Mouse (Mus musculus) layer of hippocampus, postnatal 10 days (tissue): ENCODE results near the gene Slx1b. TPM values are rescaled to one million over a fixed set of nuclear protein-coding genes. Genes with fewer than 3 reads are reported as not detected.
"Not testable (repeated sequence)": the region's sequence is repeated elsewhere in the genome, so short reads cannot be mapped to it uniquely, and the experiment has no call there.

Source experiments
- DNase-seq, 2 experiments: peaks; one replicate each; pipeline ENCODE4 v3.0.0; 2021; ENCODE audit warnings: low spot score in 2 of 2
- long read RNA-seq: library from polyadenylated mRNA; stranded (forward); transcript quantifications from one replicate; pipeline ENCODE4 v2.0.0, GENCODE M21; 2023
- total RNA-seq, 2 experiments: library from RNA; stranded (reverse); gene quantifications; 2 replicates each; pipeline ENCODE4 v1.2.3; 2021

The Slx1b gene
- total RNA-seq, result 10 to 100 TPM; 20.1 to 21.5 TPM
- long read RNA-seq, transcript Slx1b-203 (6 exons, 3,152 nt), result minor isoform, 5 of 23 reads
- long read RNA-seq, transcript Slx1b-202 (5 exons, 1,390 nt), result major isoform, 7 of 23 reads
- long read RNA-seq, partial matches to known transcripts, result 8 of 23 reads
- long read RNA-seq, other reads (novel, unspliced or antisense), result 3 of 23 reads

DNA sequence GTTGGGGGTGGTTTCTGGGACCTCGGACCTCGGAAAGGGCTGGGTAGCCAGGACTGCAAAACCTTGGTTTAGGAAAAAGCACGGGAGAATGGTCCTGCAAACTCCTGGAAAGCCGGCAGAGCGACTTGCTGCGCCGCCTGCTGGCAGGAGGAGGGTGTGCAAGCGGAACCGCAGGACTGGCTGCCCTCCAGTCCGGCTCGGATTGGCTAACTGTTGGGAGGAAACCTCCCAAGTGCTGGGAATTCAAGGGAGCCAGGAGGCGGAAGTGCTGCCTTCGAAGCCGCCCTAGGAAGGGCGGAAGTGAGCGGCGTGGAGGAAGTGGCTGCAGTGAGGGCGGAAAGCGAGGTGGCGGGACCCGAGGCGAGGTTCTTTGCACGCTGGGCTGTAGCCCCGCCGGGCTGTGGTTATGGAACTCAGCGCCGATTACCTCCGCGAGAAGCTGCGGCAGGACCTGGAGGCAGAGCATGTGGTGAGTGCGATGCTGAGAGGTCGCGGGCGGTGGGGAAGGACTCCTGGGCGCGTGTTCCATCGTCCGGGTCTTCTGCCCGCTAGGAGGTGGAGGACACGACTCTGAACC lies at the start of gene Slx1b:
Gene Slx1b (minus strand): TSS at position 154 of the 577 bp plus-strand sequence.
- peak; percentile 95 to 98 for DNase-seq

DNA sequence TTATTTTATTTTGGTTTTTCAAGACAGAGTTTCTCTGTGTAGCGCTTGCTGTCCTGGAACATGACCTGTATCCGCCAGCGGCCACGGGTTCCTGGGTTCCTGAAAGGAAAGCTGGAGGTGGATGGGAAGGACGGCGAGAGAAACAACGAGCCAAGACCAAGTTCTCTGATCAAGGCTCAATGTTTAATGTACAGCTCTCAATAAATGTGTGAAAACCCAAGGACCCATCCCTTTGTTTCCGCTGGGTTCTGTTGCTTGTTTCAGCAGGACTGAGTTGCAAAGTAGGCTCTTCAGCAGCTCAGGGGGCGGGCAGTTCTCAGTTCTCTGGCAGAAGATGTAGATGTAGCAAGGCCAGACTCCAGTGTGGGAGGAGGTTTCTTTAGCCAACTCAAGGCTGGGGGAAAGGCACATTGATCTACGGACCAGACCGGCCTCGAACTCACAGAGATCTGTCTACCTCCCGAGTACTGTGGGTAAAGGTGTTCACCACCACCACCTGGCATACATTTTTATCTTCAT lies 46.4 kb upstream of the Slx1b start:
- no peak for DNase-seq

DNA sequence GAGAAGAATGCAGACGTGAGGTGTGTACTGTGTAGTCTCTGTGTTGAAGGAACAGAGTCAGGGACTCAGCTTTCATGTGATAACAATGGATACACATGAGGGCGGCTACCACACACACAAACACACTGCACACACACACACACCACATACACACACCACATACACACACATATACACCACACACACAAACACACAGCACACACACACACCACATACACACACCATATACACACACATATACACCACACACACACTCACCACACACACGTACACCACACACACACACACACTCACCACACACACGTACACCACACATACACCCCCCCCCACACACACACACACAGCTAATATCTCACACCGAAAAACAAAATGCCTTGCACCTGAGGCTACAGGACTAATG lies 45.9 kb upstream of the Slx1b start:
- no peak for DNase-seq

DNA sequence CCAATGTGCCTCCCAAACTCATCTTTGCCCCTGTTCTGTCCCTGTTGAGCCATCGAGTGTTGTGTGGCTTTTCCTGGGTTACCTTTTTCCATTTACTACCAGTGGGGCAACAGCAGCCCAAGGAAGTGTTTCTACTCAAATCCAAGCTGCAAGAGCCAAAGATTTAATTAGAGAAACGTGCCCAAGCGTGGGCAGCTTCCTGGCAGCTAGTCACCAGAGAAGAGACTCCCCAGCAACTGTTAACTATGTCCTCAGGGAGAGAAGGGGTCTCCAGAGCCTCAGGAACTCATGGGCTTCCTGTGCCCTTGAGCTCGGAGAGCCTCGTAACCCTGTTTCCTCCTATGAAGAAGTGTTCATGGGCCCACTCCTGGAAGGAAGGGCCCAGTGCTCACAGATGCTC lies 45.4 kb upstream of the Slx1b start:
- no peak for DNase-seq

DNA sequence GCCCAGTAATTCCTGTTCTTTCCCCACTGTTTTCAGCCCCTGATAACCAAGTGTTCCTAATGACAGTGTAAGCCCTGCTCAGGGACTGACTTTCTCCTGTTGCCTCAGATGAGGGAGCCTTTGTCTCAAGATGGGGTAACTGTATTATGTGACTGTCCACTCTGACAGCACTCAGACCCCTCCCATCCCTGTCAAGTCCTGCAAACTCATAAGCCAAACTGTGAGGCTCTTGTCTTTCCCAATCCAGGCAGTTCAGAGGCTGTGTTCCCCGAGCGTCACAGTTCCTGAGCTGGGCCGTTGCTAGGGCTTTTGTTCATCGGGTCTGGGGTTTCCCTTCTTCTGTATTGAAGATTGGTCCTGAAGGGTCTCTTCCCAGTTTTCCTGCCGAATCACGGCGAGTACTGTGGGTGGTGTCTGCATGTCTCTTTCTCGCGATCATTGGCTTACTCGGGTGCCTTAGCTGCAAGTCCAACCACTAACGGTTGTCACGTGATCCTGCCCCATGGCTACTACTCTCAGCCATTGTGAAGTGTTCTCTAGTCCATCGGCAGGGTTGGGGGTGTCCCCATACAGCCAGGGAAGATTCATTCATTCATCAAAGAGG lies 44.6 kb upstream of the Slx1b start:
- DNase-seq, result no peak

DNA sequence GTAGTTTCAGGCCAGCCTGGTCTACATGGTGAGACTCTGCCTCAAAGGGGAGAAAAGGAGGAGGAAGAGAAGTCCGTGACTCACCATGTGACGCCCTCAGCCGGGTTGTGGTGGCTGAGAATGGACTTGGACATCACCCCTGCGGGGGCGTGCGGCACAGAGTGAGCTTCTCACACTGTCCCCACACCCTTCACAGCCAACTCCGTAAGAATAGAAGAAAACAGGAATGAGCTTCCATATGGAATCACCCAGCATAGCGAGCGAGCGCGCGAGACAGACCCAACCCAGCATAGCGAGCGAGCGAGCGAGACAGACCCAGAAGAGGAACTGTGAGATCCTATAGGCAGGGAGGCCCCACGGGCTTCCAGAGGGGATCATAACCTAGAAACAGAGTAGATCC lies 44.0 kb upstream of the Slx1b start:
- DNase-seq, result no peak

DNA sequence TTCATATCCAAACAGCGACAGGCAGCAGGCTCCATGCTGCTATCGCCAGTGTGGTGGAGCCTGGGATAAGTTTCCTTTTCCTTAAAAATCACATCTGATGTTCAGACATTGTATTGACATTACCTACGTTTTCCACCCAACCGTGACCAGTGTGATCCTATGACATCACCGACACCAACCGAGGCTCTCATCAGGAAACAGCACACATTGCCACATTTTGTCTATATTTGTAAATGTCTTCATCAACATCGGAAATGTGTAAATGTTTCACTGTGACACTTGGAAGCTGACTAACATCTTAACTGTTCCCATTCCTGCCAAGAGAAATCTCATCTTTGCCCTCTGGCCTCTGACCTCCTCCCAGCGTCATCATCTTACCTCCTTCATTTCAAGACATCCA lies 40.5 kb upstream of the Slx1b start:
- no peak for DNase-seq

DNA sequence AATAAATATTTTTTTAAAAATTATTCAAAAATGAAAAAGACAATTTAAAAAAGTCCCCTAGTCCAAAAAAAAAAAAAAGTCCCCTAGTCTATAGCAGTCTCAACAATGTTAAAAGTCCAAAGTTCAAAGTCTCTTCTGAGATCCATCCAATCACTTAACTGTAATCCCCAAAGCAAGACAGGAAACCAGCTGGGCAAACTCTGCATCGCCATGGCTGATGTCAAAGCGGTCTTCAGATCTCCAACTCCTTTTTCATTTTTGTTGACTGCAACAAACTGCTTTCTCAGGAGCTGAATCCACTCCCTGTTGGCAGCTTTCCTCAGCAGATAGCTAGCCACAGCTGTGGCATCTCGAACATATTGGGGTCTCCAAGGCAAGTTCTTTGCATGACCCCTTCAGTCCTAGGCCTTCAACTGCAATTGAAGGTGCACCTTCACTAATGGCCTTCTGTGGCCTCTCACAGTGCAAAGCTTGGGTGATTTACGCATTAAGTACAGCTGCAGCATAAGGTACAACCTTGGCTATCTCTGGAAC lies 34.7 kb upstream of the Slx1b start:
- not testable (repeated sequence) for DNase-seq

DNA sequence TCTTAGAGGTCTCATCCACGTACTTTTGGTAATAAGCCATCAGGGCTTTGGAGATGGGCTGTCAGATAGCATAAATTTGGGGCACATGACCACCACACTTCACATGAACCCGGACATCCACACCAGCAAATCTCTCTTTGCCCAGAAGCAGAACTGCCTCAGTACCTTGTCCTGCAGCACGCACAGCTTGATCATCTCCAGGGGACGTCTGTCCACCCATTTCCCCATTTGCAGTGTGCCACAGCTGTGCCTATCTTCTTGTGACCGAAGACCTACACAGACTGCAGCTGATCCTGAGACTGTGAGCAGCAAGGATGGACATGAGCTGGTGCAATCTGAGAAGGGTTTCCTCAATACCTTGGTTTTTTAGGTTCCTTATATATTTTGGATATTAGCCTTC lies 30.1 kb upstream of the Slx1b start:
- no peak for DNase-seq

DNA sequence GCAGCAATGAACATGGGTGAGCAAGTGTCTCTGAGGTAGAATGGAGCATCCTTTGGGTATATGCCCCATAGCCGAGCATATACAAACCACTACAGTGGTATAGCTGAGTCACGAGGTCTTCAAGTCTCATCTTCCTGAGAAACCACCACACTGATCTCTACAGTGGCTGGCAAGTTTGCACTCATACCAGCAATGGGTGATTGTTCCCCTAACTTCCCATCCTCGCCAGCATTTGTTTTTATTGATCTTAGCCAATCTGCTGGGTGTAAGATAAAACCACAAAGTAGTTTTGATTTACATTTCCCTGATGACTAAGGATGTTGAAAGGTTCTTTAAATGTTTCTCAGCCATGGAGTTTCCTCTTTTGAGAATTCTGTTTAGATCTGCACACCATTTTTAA lies 29.5 kb upstream of the Slx1b start:
- no peak for DNase-seq

DNA sequence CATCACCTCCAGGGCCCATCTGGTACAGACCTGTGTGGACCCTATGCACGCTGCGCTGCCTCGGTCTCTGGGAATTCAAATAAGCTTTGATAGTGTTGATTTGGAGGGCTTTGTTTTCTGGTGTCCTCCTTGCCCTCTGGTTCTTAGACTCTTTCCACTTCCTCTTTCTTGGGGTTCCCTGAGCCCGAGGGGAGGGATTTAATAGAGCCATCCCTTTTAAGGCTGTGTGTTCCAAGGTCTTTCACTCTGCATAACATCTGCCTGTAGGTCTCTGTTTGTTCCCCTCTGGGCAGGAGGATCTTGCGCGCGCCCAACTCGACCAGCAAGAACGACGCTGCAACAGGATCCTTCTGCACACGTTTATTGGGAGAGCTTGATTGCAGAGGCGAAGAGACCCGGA lies 26.1 kb upstream of the Slx1b start:
- no peak for DNase-seq

DNA sequence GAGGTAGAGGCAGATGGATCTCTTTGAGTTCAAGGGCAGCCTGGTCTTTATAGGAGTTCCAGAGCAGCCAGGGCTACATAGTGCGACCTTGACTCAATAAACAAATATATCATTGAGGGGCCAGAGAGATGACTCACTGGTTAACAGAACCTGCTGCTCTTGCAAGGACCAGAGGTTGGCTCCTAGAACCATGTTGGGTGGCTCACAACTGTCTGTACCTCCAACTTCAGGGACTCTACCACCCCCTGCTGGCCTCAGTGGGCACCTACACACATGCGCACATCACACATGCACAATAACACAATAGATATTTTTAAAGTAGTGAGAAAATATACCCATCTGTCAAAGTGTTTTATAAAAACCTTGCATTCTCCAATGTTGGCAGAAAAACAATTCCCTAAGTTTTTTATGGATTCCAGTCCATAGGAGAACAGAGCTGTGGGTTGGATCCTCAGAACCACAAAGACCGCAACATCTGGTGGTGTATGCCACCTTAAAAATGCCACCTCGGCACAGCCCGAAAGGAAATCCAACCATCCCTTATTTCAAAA lies 23.3 kb upstream of the Slx1b start:
- no peak for DNase-seq

DNA sequence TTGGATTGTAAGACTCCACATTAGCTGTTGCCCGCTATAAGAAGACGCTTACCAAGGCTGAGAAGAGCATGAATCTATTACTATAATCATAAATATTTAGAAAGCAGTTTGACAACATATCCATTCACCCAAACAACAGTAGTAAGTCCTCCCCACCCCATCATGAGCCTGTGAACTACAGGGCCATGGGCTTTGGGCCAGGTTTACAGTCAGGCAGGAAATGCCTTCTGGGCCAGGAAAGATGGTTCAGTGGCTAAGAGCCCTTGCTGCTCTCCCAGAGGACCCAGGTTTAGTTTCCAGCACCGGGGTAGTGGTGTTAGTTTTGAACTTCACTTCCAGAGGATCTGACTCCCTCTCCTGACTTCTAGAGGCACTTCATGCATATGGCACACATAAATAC lies 22.0 kb upstream of the Slx1b start:
- no peak for DNase-seq

DNA sequence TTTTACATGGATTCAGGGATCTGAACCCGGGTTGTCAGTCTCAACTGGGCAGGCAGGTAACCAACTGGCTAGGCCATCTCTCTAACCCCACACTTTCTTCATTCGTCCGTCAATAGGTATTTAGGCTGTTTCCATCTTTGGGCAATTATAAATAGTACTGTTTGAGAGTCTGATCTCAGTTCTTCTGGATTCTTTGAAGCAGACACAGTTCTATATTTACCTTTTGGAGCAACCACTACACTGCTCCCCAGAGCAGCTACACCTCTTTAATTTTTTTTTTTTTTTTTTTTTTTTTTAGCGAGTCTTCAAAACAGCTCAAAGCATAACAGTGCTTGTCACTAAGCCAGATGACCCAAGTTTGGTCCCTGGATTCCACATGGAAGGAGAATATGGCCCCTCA lies 20.1 kb upstream of the Slx1b start:
- DNase-seq, result no peak

DNA sequence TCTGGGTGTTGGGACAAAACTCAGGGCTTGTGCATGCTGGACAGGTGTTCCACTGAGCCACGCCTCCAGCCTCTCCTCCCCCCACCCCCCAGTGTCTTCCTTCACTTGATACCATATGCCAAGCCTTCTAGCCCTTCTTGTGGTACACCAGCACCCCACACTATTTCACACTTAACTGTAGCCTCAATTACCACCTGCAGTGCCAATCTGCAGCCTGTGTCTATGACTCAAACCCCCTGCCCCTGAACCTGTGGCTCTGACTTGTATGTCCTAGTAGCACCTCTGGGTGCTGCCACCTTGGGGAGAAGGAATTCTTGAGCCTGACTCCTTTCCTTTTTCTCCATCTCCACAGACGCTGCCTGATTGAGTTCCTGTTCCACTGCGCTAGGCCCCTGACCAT lies 16.3 kb upstream of the Slx1b start:
- no peak for DNase-seq

DNA sequence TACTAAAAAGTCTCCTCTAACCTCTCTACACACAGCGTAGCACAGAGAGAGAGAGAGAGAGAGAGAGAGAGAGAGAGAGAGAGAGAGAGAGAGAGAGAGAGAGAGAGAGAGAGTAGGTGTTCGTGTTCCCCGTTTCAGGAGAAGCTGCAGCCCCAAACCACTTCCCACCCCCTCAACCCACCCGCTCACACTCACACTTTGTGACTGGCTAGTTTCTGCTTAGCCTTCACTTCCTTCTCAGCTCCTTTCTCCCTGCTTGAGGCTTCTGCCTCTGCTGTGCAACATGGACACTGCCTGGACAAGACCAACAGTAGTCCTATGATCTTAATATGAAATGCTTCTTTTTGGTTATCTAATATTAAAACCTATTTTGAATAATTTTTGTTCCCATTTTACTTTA lies 14.7 kb upstream of the Slx1b start:
- DNase-seq, result no peak

DNA sequence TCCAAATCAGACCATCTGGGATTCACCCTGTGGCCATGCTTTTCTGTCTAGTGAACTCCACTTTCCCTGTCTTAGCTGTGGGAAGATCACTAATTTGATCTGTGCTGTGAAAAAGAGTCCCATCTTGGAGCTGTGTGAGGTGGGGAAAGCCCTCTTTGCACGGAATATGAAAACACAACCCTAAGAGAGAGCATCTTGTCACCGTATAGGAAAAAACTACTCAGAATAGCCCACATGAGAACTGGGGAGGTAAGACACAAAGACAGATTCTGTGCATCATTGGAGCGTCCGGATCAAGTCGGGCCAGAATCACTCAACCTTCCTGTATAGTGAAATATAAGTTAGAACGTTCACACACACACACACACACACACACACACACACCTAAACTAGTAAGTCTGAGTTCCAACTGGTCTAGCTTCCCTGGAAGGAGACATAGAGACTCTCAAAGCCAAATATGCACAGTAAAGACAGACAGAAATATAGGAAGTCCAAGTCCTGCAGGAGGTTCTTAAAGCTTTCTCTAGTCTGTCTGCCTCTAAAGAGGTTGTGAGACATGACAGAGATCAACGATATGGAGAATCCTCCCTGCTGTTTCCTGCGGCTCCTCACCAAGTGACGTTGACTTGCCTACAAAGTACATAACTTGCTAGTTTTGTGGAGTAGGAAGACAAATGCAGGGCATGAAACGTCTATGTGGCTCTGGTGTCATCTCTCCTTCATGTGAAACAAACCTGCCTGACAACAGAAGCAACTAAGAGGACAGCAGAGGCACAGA lies 12.8 kb upstream of the Slx1b start:
- no peak for DNase-seq

DNA sequence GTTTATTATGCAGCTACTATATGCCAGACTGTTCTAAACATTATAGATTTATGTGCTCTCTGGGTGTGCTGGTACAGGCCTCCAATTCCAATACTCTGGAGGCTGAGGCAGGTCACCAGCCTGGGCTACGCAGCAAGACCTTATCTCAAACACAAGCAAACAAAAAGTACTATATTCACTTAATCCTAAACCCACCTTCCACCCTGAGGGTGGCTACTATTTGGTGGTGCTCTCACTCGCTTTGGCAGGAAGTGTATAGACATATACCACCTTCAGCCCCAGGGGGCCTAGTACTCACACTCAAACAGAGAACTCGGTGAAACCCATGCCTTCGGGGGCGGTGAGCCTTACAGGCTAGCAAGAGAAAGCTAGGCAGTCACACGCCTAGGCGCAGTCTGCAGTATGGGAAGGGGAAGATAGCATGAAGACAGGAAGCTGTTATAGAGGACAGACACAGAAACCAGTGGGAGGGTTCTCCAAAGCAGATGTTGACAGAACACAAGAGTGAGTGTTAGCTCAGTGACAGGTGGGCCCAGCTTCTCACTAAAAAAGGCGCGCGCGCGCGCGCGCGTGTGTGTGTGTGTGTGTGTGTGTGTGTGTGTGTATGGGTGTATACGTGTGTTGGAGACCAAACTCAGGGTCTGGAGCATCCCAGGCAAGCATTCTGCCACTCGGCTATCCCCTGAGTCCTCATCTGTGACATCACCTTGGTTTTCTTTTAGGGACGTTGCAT lies 12.0 kb upstream of the Slx1b start, which contains the start of gene Coro1a:
Gene Coro1a (minus strand): TSS at position 346 of the 733 bp plus-strand sequence.
- DNase-seq, result no peak

DNA sequence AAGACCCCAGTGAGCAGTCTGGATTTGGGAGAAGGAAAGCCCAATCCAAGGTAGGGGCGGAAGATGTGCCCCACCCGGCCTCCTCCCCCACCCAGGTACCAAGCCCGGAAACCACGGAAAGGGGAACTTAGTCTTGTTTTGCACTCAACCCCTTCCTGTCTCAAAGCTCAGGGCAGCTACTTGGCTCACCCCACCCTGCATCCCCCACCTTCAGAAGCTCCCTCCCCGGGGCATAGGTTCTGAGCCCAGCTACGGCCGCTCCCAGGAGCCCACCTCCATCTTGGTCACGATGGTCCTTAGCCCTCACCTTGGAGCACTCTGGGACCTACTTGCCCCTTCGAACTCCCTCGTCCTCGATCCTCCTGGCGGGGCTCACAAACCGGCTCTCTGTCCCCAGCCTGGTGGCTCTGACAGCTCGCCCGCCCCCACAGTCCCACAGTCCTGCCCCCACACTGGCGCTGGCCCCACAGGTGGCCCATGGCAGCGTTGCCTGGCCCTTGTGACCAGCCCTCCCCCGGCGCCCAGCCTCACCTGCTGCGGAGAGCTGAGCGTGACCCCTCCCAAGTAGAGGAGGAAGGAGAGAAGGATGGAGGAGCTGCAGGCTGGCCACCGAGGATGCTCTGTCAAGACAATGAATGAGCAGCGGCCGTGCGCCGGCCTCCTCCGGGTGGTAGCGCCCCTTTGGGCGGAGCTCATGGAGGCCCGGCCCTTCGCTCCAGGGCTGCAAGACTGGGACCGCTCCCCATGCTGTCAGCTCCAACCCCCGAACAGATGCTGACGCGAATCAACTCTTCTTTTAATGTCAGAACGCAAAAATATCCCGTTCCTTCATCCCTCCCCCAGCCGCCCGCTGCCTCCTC lies 8.8 kb upstream of the Slx1b start:
- peak; percentile 84 to 89 for DNase-seq

DNA sequence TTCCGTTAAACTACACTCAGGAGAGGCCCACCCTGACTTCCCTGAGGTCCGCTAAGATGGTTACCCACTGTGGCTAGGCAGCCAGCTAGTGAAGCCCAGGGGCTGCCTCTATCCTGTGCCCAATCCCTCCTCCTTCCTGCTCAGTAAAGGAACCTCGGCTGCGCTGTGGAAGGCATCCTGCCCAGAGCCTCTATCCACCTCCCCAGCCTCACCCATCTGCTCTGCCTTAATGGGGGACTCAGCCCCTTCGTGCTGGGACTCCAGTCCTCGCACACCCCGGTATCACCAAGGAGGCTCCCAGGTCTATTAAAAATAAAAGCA lies 8.1 kb upstream of the Slx1b start:
- peak in 1 of 2 experiments; percentile 32 for DNase-seq
